Mouse (Mus musculus): Measurements from ENCODE around the gene Txnrd1.

- TF ChIP-seq POLR2A (IDR thresholded peaks at IDR 0.05; ENCODE audit: low read depth, low read length) (no peak), CTCF (IDR thresholded peaks at IDR 0.05; ENCODE audit: extremely low read depth, insufficient read length, insufficient replicate concordance, low read depth, low read length) (no peak)
Observed at GRCm38 (mm10) chr10:82804396-82804795, 29.4 kb upstream of the Txnrd1 start.

Measured in small intestine, adult 2 months (tissue).